Mouse (Mus musculus): ENCODE results near the gene Fgfr2. TPM values are rescaled to one million over a fixed set of nuclear protein-coding genes. Genes with fewer than 3 reads are reported as not detected.
A peak's percentile ranks its signal among the peaks of the same experiment; 100 is the strongest.

The Fgfr2 gene
- polyA plus RNA-seq, 1 experiment from 2014 or later, result 33.9 TPM

DNA sequence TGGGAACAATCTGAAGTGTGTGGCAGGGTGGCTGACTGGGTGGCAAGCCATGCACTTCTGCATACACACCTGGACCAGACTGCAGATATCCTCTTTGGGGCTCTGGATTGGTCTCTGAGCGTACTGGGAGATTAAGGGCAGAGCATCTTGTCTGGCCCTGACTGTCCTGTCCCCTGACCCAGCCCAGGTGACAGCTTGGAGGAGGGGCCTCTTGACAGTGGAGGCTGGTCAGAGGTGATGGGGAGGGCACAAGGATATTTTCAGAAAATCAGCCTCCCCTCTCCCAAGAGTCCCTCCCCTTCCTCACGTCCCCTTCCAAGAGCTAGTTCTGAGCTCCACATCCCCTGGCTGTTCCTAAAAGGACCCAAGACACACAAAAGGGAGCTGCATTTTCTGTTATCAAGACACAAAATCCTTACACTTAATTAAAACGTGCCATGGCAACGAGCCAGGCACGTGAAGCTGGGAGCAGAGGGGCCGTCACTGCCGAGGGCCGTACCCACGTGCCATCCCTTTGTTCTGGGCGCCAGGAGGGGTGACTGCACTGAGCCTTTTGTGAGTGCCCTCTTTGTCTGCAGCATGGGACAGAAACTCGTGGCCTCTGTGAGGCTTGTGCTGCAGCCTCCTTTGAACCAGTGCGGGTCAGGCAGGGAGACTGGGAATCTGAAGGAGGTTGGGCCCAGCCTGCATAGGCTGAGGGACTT is 1525.2 kb downstream of the Fgfr2 start:
- WGBS, result 6% methylated on average over 12 of the region's 12 CpGs
- peaks cover 22% of the 10 kb centered on the region for H3K4me1 ChIP-seq (replicated peaks)
- H3K36me3 ChIP-seq, result no peaks in the 10 kb centered on the region
- ATAC-seq (ENCODE audit: low FRiP score), result peak; percentile 76; the same call in 1 of the 2 replicates
- H3K4me3 ChIP-seq, result no peak overlapping the region
- peak overlapping the region; percentile 46; the same call in 1 of the 2 replicates for H3K9ac ChIP-seq
- peaks cover 70% of the 10 kb centered on the region for H3K27me3 ChIP-seq
- no peaks in the 10 kb centered on the region; the same call in 1 of the 2 replicates for H3K9me3 ChIP-seq
- peak overlapping the region; percentile 31; the same call in 1 of the 2 replicates for H3K27ac ChIP-seq
- H3K4me2 ChIP-seq, result peak overlapping the region; percentile 23

GRCm38 (mm10) chr7:131585551-131585950 is 1537.6 kb downstream of the Fgfr2 start:
- 79% methylated on average over 5 of the region's 5 CpGs for WGBS
- Histone ChIP-seq H3K9ac (no peak overlapping the region), H3K9me3 (no peaks in the 10 kb centered on the region), H3K27ac (no peak overlapping the region), H3K4me2 (no peak overlapping the region), H3K4me3 (no peak overlapping the region), H3K4me1 (replicated peaks) (no peaks in the 10 kb centered on the region), H3K27me3 (peaks cover 17% of the 10 kb centered on the region; the same call in 1 of the 2 replicates), H3K36me3 (no peaks in the 10 kb centered on the region)
- no peak for ATAC-seq (ENCODE audit: low FRiP score)

DNA sequence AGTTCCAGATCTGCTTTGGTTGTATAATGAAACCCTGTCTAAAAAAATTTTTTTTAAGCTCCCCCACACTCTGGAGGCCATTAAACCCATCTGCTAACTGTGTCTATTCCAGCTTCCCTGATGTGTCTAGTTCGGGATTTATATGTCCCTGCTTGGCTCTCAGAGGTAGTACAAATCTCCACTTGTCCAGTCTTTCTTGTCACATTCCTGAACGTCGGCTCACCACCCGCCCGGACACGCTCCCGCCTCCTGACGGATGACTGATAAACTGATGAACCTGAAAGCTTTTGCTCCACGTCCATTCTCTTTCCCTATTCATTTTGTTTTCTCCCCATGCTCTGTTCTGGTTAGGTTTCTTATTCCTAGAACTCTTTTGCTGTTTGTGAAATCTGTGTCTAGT is 1541.0 kb downstream of the Fgfr2 start:
- no peak for ATAC-seq (ENCODE audit: low FRiP score)
- WGBS, result 57% methylated on average over 9 of the region's 9 CpGs
- Histone ChIP-seq H3K36me3 (no peaks in the 10 kb centered on the region), H3K27me3 (peaks cover 10% of the 10 kb centered on the region; the same call in 1 of the 2 replicates), H3K9me3 (no peaks in the 10 kb centered on the region), H3K9ac (no peak overlapping the region), H3K4me2 (no peak overlapping the region), H3K4me1 (replicated peaks) (no peaks in the 10 kb centered on the region), H3K27ac (no peak overlapping the region), H3K4me3 (no peak overlapping the region)

GRCm38 (mm10) chr7:131575246-131575645 is 1547.9 kb downstream of the Fgfr2 start:
- H3K4me3 ChIP-seq, result no peak overlapping the region
- 76% methylated on average over 6 of the region's 6 CpGs for WGBS
- peaks cover 29% of the 10 kb centered on the region for H3K36me3 ChIP-seq
- ATAC-seq (ENCODE audit: low FRiP score), result no peak
- no peaks in the 10 kb centered on the region for H3K4me1 ChIP-seq (replicated peaks)
- no peak overlapping the region for H3K9ac ChIP-seq
- H3K27me3 ChIP-seq, result no peaks in the 10 kb centered on the region
- H3K27ac ChIP-seq, result no peak overlapping the region
- H3K4me2 ChIP-seq, result no peak overlapping the region
- H3K9me3 ChIP-seq, result no peaks in the 10 kb centered on the region

- peak overlapping the region; percentile 88 for H3K9ac ChIP-seq
- peak overlapping the region; percentile 94 for H3K27ac ChIP-seq
- peak; percentile 79 for ATAC-seq (ENCODE audit: low FRiP score)
- peak overlapping the region; percentile 72 for H3K4me3 ChIP-seq
- peaks cover 38% of the 10 kb centered on the region for H3K27me3 ChIP-seq
- WGBS, result under 1% methylated on average over 14 of the region's 14 CpGs
- H3K4me2 ChIP-seq, result peak overlapping the region; percentile 86
- no peaks in the 10 kb centered on the region for H3K9me3 ChIP-seq
- H3K4me1 ChIP-seq (replicated peaks), result peaks cover 35% of the 10 kb centered on the region
- H3K36me3 ChIP-seq, result peaks cover 30% of the 10 kb centered on the region
Observed at GRCm38 (mm10) chr7:131560697-131561042, 1562.5 kb downstream of the Fgfr2 start.

- peaks cover 27% of the 10 kb centered on the region for H3K36me3 ChIP-seq
- no peaks in the 10 kb centered on the region for H3K9me3 ChIP-seq
- under 1% methylated on average over 45 of the region's 51 CpGs for WGBS
- peaks cover 43% of the 10 kb centered on the region for H3K27me3 ChIP-seq
- peaks cover 39% of the 10 kb centered on the region for H3K4me1 ChIP-seq (replicated peaks)
- H3K27ac ChIP-seq, result peak within 1 kb of the TSS; percentile 94
- H3K4me2 ChIP-seq, result peak within 1 kb of the TSS; percentile 86
- peak; percentile 94 for ATAC-seq (ENCODE audit: low FRiP score)
- H3K9ac ChIP-seq, result peak within 1 kb of the TSS; percentile 88
- peak within 1 kb of the TSS; percentile 72 for H3K4me3 ChIP-seq
Observed at GRCm38 (mm10) chr7:131559986-131560696, 1563.0 kb downstream of the Fgfr2 start, which contains the start of gene Bub3. Gene Bub3, plus strand, starts transcription at chr7:131560222.

- Histone ChIP-seq H3K9ac (no peak overlapping the region), H3K36me3 (peaks cover 6% of the 10 kb centered on the region), H3K4me2 (peak overlapping the region; percentile 32; the same call in 1 of the 2 replicates), H3K27me3 (peaks cover 67% of the 10 kb centered on the region), H3K4me3 (no peak overlapping the region), H3K9me3 (no peaks in the 10 kb centered on the region), H3K27ac (no peak overlapping the region), H3K4me1 (replicated peaks) (peaks cover 47% of the 10 kb centered on the region)
- WGBS, result 26% methylated on average over 2 of the region's 2 CpGs
- ATAC-seq (ENCODE audit: low FRiP score), result no peak
Observed at GRCm38 (mm10) chr7:131557751-131558150, 1565.4 kb downstream of the Fgfr2 start.

- peaks cover 77% of the 10 kb centered on the region for H3K27me3 ChIP-seq
- no peak overlapping the region for H3K27ac ChIP-seq
- no peaks in the 10 kb centered on the region for H3K36me3 ChIP-seq
- H3K4me1 ChIP-seq (replicated peaks), result peaks cover 42% of the 10 kb centered on the region
- under 1% methylated on average over 37 of the region's 37 CpGs for WGBS
- peak overlapping the region; percentile 32 for H3K4me2 ChIP-seq
- no peak for ATAC-seq (ENCODE audit: low FRiP score)
- no peaks in the 10 kb centered on the region for H3K9me3 ChIP-seq
- peak overlapping the region; percentile 26 for H3K4me3 ChIP-seq
- H3K9ac ChIP-seq, result no peak overlapping the region
Observed at GRCm38 (mm10) chr7:131556541-131557271, 1566.4 kb downstream of the Fgfr2 start.

GRCm38 (mm10) chr7:131556116-131556515 is 1567.0 kb downstream of the Fgfr2 start:
- Histone ChIP-seq H3K4me3 (peak overlapping the region; percentile 32), H3K9me3 (no peaks in the 10 kb centered on the region), H3K36me3 (no peaks in the 10 kb centered on the region), H3K9ac (no peak overlapping the region), H3K27ac (peak overlapping the region; percentile 58; the same call in 1 of the 2 replicates), H3K27me3 (peaks cover 83% of the 10 kb centered on the region), H3K4me1 (replicated peaks) (peaks cover 38% of the 10 kb centered on the region), H3K4me2 (peak overlapping the region; percentile 36)
- ATAC-seq (ENCODE audit: low FRiP score), result no peak
- WGBS, result under 1% methylated on average over 9 of the region's 9 CpGs

- no peak for ATAC-seq (ENCODE audit: low FRiP score)
Observed at GRCm38 (mm10) chr7:131555301-131556081, 1567.7 kb downstream of the Fgfr2 start.

GRCm38 (mm10) chr7:131554341-131555180 is 1568.6 kb downstream of the Fgfr2 start:
- H3K27ac ChIP-seq, result peak overlapping the region; percentile 61; the same call in 1 of the 2 replicates
- under 1% methylated on average over 45 of the region's 45 CpGs for WGBS
- peak overlapping the region; percentile 57 for H3K9ac ChIP-seq
- no peak for ATAC-seq (ENCODE audit: low FRiP score)
- H3K4me3 ChIP-seq, result peak overlapping the region; percentile 32
- H3K4me1 ChIP-seq (replicated peaks), result peaks cover 32% of the 10 kb centered on the region
- H3K4me2 ChIP-seq, result peak overlapping the region; percentile 46
- H3K27me3 ChIP-seq, result peaks cover 98% of the 10 kb centered on the region
- H3K9me3 ChIP-seq, result no peaks in the 10 kb centered on the region
- no peaks in the 10 kb centered on the region for H3K36me3 ChIP-seq

More at GRCm38 (mm10) chr7:131555301-131556081, 1567.7 kb downstream of the Fgfr2 start:
- Histone ChIP-seq H3K4me2 (peak overlapping the region; percentile 36), H3K27ac (peak overlapping the region; percentile 58), H3K9ac (peak overlapping the region; percentile 55), H3K4me1 (replicated peaks) (peaks cover 32% of the 10 kb centered on the region), H3K4me3 (peak overlapping the region; percentile 32), H3K9me3 (no peaks in the 10 kb centered on the region), H3K27me3 (peaks cover 90% of the 10 kb centered on the region), H3K36me3 (no peaks in the 10 kb centered on the region)
- WGBS, result under 1% methylated on average over 68 of the region's 68 CpGs
